ENCODE assay signal across 9 mouse cellular contexts in genomic region chr2:30614151-30614923, GRCm38 (mm10). TPM values are rescaled to one million over a fixed set of nuclear protein-coding genes. Genes with fewer than 3 reads are reported as not detected.
A peak's percentile ranks its signal among the peaks of the same experiment; 100 is the strongest.
DNase-seq lines count a peak whose midpoint lies in the region; ATAC-seq lines count a peak whose summit lies in the region.
"Had no signal": no experiment of that assay in that cellular context is flagged by ENCODE, and none has a peak within 500 bp of the region (broad histone marks: within the 10 kb centered on the region; RNA-seq: fewer than 3 reads in every experiment).

No protein-coding gene starts in this region.

- no peaks in the 10 kb centered on the region for H3K9me3 ChIP-seq in embryonic facial prominence, embryonic 14.5 days (ENCODE audit: control insufficient read depth, low read length)
- no peaks in the 10 kb centered on the region for H3K9me3 ChIP-seq in hindbrain, embryonic 15.5 days
- no peaks in the 10 kb centered on the region for H3K9me3 ChIP-seq in neural tube, embryonic 12.5 days

- no peaks in the 10 kb centered on the region for H3K27me3 ChIP-seq in embryonic facial prominence, embryonic 14.5 days (replicated peaks; ENCODE audit: control insufficient read depth, insufficient read depth, low read length)
- H3K27me3 ChIP-seq in hindbrain, embryonic 15.5 days, result no peaks in the 10 kb centered on the region
- H3K27me3 ChIP-seq in neural tube, embryonic 12.5 days (replicated peaks), result no peaks in the 10 kb centered on the region

- WGBS in embryonic facial prominence, embryonic 14.5 days, result 44% methylated on average over 9 of the region's 9 CpGs
- 24% methylated on average over 9 of the region's 9 CpGs for WGBS in hindbrain, embryonic 15.5 days
- 42% methylated on average over 9 of the region's 9 CpGs for WGBS in neural tube, embryonic 12.5 days

- peak overlapping the region; percentile 21 for H3K4me3 ChIP-seq in embryonic facial prominence, embryonic 14.5 days (ENCODE audit: low read depth, low read length)
- H3K4me3 ChIP-seq in hindbrain, embryonic 15.5 days, result no peak overlapping the region; the same call in 1 of the 2 replicates
- no peak overlapping the region for H3K4me3 ChIP-seq in neural tube, embryonic 12.5 days

- peak overlapping the region; percentile 56 for H3K9ac ChIP-seq in embryonic facial prominence, embryonic 14.5 days (ENCODE audit: low read depth, low read length)
- H3K9ac ChIP-seq in hindbrain, embryonic 15.5 days, result peak overlapping the region; percentile 28
- peak overlapping the region; percentile 44; the same call in 1 of the 2 replicates for H3K9ac ChIP-seq in neural tube, embryonic 12.5 days

- ATAC-seq in embryonic facial prominence, embryonic 14.5 days (ENCODE audit: low read depth), result peak; percentile 24; the same call in 1 of the 2 replicates
- peak; percentile 28; the same call in 1 of the 2 replicates for ATAC-seq in hindbrain, embryonic 15.5 days (ENCODE audit: low FRiP score, low read depth)
- peak; percentile 45; the same call in 1 of the 2 replicates for ATAC-seq in neural tube, embryonic 12.5 days (ENCODE audit: low FRiP score, low read depth)
- ATAC-seq in frontal cortex, adult (ENCODE audit: low TSS enrichment), result no peak

- H3K36me3 ChIP-seq in embryonic facial prominence, embryonic 14.5 days (ENCODE audit: control insufficient read depth, insufficient read depth, low read length), result no peaks in the 10 kb centered on the region
- no peaks in the 10 kb centered on the region for H3K36me3 ChIP-seq in hindbrain, embryonic 15.5 days
- no peaks in the 10 kb centered on the region for H3K36me3 ChIP-seq in neural tube, embryonic 12.5 days

- peak overlapping the region; percentile 55 for H3K4me2 ChIP-seq in embryonic facial prominence, embryonic 14.5 days (ENCODE audit: low read depth, low read length)
- peak overlapping the region; percentile 47 for H3K4me2 ChIP-seq in hindbrain, embryonic 15.5 days
- peak overlapping the region; percentile 52 for H3K4me2 ChIP-seq in neural tube, embryonic 12.5 days (replicated peaks)

- H3K4me1 ChIP-seq in embryonic facial prominence, embryonic 14.5 days (ENCODE audit: control insufficient read depth, insufficient read depth, low read length), result peaks cover 21% of the 10 kb centered on the region
- H3K4me1 ChIP-seq in hindbrain, embryonic 15.5 days (replicated peaks), result peaks cover 22% of the 10 kb centered on the region
- H3K4me1 ChIP-seq in neural tube, embryonic 12.5 days, result peaks cover 17% of the 10 kb centered on the region

- H3K27ac ChIP-seq in embryonic facial prominence, embryonic 14.5 days (replicated peaks; ENCODE audit: low read depth, low read length), result peak overlapping the region; percentile 72
- H3K27ac ChIP-seq in hindbrain, embryonic 15.5 days (replicated peaks), result peak overlapping the region; percentile 79
- peak overlapping the region; percentile 66 for H3K27ac ChIP-seq in neural tube, embryonic 12.5 days

- DNase-seq in kidney, postnatal 10 days, result peak; percentile 53
- no peak for DNase-seq in kidney, adult 9 months
- no peak for DNase-seq in embryonic facial prominence, embryonic 14.5 days (ENCODE audit: low spot score)
- DNase-seq in cerebellum, postnatal 4 days (ENCODE audit: low spot score in 2 of 2), result no peak
- no peak for DNase-seq in left cerebral cortex, adult 11 months (ENCODE audit: low spot score)

RNA-seq across cellular contexts. Expression of gene Cstad, which starts 19.5 kb away (rescaled TPM):
- polyA plus RNA-seq in embryonic facial prominence, embryonic 14.5 days (2014; fragmentation: Nextera tagmentation; extraction: Ambion mirVana), result 0.96 and 1.7 TPM in 2 replicates
- 0.51 and 0.94 TPM in 2 replicates for polyA plus RNA-seq in hindbrain, embryonic 15.5 days (2015; fragmentation: Nextera tagmentation; extraction: Ambion mirVana)
- polyA plus RNA-seq in neural tube, embryonic 12.5 days (2016; fragmentation: Nextera tagmentation; extraction: Ambion mirVana), result 0.57 and 1.3 TPM in 2 replicates
- polyA plus RNA-seq: liver, embryonic 16.5 days had no signal
